Mouse (Mus musculus) myocyte (in vitro differentiated cells): ENCODE data around the gene Zfp300.

ENCODE experiments used
- MAX ChIP-seq: IDR thresholded peaks from one replicate; pipeline ENCODE4 v1.6.1; 2011; ENCODE audit warnings: low read depth, mild to moderate bottlenecking, control low read depth
- MYOG ChIP-seq, 3 experiments: IDR thresholded peaks; one replicate each; pipeline ENCODE4 v1.6.1; 2011; ENCODE audit warnings: control low read depth in 2 of 3, low read depth in 2 of 3, mild to moderate bottlenecking in 2 of 3; ENCODE audit not compliant: insufficient read length in 2 of 3, control insufficient read depth in 1 of 3, insufficient read depth in 1 of 3
- POLR2A ChIP-seq: IDR thresholded peaks from one replicate; pipeline ENCODE4 v1.6.1; 2011; ENCODE audit warnings: low read depth, mild to moderate bottlenecking, control low read depth, moderate library complexity; ENCODE audit not compliant: insufficient read length
- POLR2AphosphoS2 ChIP-seq: IDR thresholded peaks from one replicate; pipeline ENCODE4 v1.6.1; 2011; ENCODE audit warnings: low read depth, control low read depth; ENCODE audit not compliant: insufficient read length

DNA sequence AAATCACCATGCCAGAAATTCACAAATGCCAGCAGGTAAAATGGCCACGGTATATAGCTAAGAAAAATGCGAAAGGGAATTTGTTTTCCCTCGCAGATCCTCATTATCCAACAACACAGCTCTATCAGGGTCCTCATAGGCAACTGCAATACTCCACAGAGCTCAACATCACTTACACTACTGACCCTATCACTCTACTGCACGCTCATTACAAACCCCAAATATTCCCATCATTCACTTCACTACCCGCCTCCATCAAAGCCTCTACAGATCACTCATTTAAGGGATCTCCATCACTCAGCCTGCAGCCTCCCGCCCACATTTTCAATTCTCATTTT is 713 bp downstream of the Zfp300 start:
- TF ChIP-seq POLR2A (no peak), POLR2AphosphoS2 (no peak), MAX (no peak), MYOG (IDR thresholded peaks at IDR 0.05; ENCODE audit: control insufficient read depth in 1 of 3, insufficient read depth in 1 of 3, insufficient read length in 2 of 3, low read depth in 2 of 3) (no peak)
